Mouse (Mus musculus): ENCODE results near the gene Pstpip1.

GRCm38 (mm10) chr9:56123613-56124012, 33.9 kb downstream of the Pstpip1 start:
- no peak for TF ChIP-seq GATA1 (IDR thresholded peaks at IDR 0.05; ENCODE audit: borderline replicate concordance, low read length)
- no peak for TF ChIP-seq FLI1 (IDR thresholded peaks at IDR 0.05; ENCODE audit: low read length)

All from megakaryocyte, embryonic 14.5 days (primary cell).